Mouse (Mus musculus) T-helper 2 cell (primary cell): ENCODE data around the gene Mars.

Source experiments
- in situ Hi-C: fragments of 300-600 bp; cut with MboI, MseI; formaldehyde crosslinking; loops from one replicate; pipeline ENCODE4 v1.15.1; 2025; ENCODE audit warnings: high pct_unique_total_duplicates

Gene Mars

GRCm38 (mm10) chr10:127261706-127262547, 49.7 kb downstream of the Mars start:
- in situ Hi-C loops, result no loop called here

GRCm38 (mm10) chr10:127258489-127258888, 53.1 kb downstream of the Mars start:
- in situ Hi-C loops, result no loop called here

GRCm38 (mm10) chr10:127257790-127258189, 53.8 kb downstream of the Mars start:
- in situ Hi-C loops, result no loop called here

GRCm38 (mm10) chr10:127255625-127256345, 55.8 kb downstream of the Mars start:
- in situ Hi-C loops, result no loop called here

- in situ Hi-C loops, result no loop called here
Observed at GRCm38 (mm10) chr10:127250810-127251209, 60.8 kb downstream of the Mars start.
